Mouse (Mus musculus) heart, adult 18-20 months (tissue): ENCODE measurements around the gene Frmd4a. TPM values are rescaled to one million over a fixed set of nuclear protein-coding genes. Genes with fewer than 3 reads are reported as not detected.
A peak's percentile ranks its signal among the peaks of the same experiment; 100 is the strongest.

Source experiments
- DNase-seq, 2 experiments: peaks; one replicate each; pipeline ENCODE4 v3.0.0; 2021 to 2022; ENCODE audit warnings: mixed read lengths in 1 of 2
- total RNA-seq, 2 experiments: library from RNA; stranded (reverse); gene quantifications; 2 replicates each; pipeline ENCODE4 v1.2.3; 2021

Gene Frmd4a
- total RNA-seq, 2 experiments from 2014 or later, result 19.1 to 21.6 TPM

DNA sequence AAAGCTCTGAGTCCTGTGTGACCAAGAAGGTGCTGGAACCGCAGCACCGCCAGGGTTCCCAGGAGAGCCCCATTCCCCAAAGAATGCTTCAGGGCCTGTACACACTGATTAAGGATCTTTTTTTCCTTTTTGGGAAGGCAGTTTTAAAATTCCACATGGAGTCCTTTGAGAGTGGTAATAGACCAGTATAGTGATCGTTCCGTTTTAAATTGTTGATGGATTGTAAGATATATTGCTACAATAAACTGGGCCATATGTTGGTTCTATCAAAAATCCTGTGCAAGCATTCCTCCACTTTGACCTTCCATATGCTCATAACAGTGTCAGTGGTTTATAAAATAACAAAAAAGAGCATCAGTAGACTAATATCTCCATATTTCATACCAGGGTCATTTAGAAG lies 424.3 kb downstream of the Frmd4a start:
- no peak for DNase-seq

DNA sequence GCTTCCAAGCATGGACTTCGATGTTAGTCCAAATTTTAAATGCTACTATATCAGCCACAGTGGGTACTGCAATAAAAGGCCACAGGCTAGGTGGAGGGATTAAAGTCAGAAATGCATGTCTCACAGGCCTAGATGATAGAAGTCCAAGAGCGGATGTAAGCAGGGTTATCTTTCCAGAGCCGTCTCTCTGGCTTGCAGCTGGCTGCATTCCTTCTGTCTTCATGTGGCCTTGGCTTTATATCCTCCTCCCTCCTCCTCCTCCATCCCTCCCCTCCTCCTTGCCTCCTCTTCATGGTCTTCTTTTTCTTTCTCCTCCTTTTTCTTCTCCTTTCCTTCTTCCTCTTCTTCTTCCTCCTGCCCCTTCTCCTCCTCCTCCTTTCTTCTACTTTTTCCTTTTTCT lies 427.2 kb downstream of the Frmd4a start:
- DNase-seq, result no peak

DNA sequence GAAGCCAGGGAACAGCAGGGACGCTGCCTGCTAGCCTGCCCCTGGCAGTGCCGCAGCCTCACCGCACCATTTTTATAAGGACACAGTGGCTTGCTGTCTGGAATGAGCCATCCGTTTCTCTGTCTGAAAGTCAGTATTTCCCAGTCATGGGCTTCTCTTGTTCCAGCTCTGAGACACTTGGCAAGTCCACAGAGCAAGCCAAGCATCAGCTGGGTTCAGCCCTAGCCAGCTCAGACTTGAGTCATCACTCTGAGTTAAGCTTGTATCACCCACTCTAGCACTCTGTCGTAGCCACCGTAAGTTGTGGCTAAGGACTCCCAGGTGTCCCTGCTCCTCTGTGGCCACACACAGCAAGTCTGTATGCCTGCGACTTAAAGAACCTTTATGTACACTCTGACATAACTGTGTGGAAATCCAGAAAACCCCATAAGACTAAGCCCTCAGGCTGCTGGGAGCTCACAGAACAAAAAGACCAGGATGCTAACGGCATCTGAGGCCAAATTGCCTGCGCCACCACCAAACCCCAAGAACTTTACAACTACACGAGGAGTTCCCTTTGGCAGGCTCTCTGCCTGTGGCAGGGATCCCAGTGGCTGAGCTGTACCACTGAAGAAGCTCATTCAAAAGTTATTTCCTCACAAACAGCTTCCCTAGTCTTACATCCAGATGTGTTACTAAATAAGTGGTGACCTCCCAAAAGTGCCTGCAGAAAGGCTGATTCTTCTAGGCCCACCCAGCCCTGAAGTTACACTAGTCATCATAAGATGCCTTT lies 428.3 kb downstream of the Frmd4a start:
- peak; percentile 80 to 85 for DNase-seq

DNA sequence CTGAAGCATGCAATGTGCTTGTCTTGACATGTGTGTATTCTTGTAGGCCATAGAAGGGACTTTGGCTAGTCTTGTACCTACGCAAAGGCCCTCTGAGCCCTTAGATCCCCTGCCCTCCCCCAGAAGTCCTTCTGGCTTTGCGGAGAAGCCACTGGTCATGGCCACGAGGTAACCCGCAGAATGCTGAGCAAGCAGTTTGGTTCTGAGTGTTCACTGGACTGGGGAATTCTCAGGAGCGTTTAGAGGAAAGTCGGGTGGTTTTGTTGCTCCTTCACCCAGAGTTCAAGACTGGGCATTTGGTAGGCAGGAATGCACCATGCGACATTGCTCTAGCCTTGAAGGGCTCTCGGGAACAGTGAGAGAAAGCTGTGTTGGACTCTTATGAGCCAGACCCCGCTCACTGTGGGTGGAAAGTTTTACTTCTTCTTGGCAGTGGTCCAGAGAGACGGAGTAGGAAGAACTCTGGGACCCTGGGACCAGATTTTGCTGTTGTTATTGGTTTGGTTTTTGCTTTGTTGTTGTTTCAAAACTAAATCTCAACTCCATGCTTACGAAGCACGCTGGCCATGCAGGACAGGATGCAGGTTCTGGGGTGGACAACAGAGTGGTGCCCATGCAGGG lies 432.5 kb downstream of the Frmd4a start:
- DNase-seq, result peak; percentile 47 to 50

DNA sequence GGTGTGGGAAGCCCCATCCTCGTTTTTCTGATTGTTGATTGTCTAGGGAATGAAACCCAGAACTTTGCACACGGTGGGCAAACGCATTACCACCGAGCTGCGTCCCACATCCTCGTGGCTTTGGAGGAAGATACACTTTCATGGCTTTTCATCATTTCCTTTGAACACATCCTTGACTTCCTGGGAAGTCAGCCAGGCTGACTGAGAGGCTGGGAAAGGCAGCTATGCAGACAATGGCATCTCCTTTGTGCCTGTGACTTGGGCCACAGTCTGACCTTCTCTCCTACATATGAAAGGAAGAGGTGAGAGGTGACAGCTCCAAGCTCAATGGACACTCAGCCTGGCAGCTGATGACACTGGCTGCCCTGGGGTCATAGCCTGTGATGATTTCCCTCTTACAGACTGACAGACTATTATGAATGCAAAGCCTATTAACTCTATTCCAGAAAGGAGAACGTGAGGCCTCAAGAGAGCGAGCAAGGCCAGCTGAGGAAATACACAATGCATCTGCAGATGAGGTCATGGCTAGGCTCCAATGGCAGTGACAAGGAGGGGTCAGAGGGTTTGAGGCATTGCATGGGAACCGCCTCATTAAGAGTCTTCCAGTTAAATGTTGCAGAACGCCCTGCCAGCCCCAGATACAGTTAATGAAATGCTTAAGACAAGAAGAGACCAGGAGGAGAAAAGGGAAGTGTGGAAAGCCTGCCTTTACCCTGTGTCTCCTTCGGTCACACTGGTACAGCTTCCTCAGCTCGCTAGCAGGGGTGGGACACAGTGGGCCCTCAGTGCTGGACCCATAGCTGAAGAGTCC lies 435.3 kb downstream of the Frmd4a start:
- DNase-seq, result peak; percentile 62 to 75

DNA sequence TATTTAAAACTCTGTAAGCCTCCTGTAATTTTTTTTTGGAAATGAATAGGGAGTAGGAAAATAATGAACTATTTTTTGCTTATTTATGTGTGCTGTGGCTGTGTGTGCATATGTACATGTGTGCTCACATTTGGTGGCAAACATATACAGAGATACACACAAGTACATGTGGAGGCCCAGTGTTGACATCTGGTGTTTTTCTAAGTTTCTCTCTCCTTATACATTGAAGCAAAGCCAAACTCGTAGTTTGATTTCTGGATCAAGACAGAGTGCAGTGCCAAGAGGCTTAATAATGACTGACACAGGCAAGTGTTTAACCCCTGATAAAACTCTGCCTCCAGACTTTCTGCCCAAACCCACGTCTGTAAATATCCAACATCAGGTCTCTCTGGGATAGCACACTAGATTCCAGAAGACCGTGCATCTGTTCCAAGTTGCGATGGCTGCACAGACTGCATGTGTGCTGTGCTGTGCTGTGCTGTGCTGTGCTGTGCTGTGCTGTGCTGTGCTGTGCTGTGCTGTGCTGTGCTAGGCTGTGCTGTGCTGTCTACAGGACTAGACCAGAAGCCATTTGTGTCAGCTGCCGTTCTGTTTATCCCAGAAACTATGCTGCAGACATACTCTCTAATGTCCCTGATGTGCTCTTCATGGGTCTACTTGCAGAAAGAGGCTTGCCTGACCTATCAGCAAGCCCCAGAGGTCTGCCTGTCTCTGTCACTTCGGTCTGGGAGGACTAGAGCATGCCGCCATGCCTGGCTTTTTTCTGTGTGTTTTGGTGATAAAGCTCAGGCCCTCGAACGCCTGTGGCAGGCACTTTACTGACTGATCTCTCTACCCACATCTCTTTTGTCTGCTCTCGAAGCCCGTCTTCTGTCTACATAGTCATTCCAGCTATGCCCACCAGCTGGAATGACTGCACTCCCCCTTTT lies 437.8 kb downstream of the Frmd4a start:
- DNase-seq, result no peak

DNA sequence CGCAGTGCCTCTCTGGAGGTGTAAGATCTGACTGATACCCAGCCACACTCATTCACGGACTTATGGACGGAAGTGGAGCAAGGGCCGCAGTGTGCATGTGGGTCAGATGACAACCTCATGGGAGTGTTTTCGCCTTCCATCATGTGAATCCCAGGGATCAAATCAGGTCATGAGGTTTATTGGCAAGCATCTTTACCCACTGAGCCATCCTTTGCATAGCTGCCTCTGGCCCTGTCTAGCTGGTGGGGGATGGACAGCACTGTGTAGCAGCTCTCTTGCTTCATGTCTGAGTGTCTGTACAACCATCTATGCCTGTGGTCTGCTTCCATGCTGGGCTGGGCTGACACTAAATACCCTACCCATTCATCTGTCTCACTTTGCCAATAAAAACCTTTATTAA lies 443.4 kb downstream of the Frmd4a start:
- DNase-seq, result peak; percentile 41 to 43

DNA sequence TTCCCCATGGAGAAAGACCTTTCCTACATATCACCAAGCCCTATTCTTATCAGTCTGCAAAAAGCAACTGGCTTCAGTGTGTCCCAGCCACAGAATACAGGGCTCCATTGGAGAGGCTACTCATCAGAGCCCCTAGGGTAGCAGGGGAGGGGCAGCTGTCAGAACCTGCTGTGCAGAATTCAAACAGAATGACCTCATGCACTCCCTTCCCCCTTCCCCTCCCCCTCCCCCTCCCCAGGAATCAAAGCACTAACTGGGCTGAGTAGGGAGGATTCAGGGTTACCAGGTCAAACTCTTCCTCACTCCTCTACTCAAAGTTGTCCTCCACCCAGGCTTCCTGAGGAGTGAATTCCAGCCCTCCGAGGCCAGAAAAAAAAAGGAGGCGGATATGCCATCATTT lies 444.0 kb downstream of the Frmd4a start:
- no peak for DNase-seq

DNA sequence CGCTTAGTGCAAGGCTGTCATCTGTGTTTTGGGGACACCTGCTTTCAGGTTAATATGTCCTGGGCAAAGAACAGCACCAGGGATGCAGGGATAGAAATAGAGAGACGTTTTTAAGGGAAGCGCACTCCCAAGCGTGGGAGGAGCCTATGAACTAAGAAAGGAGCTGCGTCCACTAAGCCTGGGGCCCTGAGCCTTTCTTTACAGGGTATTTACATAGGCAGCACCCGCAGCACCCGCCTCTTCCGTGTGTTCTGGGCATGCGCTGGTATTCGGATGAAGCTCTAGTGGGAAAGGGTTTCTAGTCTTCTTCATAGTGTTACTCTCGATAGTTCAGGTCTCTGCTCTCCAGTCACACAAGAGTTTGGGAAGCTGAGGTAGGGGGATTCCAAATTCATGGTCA lies 445.0 kb downstream of the Frmd4a start:
- no peak for DNase-seq

DNA sequence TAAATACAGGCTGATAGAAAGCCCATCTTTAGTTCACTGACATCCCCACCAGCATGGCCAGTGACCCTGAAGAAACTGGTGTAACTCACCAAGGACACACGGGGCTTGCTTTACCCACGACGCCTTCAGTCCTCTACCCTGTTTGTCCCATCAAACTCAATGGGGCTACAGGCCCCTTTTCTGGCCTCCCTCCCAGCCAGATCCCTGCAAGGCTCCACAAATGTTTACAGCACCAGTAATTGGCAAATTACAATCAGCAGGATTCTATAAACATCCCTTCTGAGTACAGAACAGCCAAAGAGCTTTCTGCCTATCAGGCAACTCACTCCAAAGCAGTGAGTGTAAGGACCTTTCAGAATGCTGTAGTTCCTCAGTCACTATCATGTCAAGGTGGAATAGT lies 448.6 kb downstream of the Frmd4a start:
- DNase-seq, result no peak

DNA sequence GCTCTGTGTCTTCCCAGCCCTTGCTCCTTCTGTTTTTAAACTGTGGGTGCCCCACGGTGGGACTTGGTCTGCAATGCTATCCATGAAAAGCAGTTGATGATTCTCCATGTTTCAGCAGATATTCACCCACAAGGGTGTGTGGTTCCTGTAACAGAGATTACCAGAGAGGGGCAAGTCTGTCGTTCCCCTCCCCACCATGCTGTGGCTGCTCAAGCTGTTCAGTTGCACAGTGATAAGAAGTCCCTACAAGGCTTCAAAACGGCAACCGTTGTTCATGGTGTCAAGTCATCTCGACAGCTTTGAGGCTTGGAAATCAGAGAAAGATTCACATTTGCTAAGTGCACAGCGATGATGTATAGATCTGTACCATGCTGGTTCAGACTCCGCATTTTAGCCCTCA lies 449.8 kb downstream of the Frmd4a start:
- DNase-seq, result no peak

DNA sequence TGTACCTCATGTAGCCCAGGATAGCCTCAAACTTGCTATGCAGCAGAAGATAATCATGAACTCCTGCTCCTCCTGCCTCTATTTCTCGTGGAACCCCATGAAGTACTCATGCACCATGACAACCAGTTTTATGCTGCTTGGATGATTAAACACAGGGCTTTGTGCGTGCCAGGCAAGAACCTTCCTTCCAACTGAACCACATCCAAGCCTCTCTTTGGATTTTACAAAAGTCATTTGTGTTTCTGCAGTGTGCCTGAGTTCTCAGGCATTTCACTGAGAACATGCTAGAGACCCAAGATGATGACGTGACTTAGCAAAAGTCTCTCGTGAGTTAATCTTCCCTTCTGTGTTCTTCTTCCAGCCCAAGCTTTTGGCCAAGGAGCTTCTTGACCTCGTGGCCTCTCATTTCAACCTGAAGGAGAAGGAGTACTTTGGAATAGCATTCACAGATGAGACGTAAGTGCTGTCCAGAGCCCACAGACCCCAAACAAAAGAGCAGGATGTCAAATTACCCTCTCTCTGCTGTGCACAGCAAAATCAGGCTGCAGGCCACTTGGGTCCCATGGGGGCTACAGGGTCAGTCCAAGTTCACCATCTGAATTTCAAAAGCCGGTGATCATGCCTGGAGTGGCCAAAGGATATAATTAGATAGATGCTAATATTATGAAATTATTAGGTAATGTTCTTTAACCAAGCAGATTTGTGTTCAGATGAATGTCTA lies 455.4 kb downstream of the Frmd4a start:
- peak; percentile 71 to 73 for DNase-seq

DNA sequence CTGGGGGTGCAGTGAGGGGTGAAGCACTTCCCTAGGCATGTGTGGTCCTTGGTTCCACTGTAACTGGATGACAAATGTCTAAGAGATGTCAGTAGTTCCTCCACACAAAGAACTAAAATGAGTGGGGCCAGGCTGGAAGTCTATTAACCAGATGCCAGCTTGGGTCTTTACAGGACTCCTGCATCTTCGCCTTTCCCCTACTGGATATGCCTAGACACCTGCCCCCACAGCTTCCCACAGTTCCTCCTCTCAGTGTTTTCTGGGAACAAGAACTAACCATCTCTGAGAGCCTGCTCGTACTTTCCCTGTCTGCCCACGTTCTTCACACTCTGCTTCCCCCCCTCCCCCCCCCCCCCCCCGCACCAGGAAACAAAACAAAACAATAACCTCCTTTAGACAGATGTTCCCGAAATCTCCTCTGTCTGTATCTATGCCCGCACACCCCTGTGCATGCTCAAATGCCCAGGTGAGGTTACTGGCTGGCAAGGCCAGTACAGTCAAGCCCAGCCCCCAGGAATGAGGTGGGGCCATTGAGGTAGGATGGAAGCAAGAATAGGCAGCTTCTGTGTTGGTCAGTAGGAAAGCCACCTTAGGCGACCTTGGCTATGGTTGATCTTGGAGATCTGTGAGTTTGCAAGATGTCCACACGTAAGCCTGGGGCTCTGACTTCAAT lies 456.5 kb downstream of the Frmd4a start:
- DNase-seq, result peak in 1 of 2 experiments; percentile 20

DNA sequence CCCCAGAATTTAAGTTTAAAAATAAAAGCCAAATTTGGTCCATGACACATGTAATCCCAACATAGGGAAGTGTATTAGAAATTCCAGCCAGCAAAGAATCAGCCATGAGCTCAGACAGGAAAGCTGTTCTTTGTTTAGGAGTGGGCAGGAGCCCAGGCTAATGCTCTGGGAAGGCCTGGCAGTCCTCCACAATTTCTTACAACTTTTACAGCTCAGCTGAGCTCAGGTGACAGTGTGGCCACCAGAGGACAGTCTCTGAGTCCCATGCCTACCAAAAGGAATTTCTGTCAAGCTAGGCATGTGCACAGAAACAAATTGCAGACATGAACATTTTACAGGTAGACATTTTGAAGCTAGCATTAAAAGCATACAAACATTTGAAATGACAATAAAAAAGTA lies 457.0 kb downstream of the Frmd4a start:
- DNase-seq, result peak; percentile 56 to 72

DNA sequence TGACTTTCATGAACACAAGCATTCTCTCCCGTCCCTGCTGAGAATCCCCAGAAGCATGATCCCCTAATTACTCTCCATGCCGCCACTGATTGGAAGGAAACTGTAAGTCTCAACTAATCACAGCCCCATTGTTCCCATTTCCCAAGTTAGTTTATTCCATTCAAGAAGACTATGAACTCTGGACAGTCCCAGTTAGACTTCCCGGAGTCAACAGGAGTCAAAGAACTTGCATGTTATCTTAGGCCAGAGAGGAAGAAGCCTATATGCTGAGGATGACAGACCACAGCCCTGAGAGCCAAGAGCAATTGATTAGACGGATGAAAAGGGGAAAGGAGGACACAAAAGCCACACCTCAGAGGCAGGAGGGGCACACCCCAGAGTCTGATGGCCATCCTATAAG lies 458.5 kb downstream of the Frmd4a start:
- no peak for DNase-seq

DNA sequence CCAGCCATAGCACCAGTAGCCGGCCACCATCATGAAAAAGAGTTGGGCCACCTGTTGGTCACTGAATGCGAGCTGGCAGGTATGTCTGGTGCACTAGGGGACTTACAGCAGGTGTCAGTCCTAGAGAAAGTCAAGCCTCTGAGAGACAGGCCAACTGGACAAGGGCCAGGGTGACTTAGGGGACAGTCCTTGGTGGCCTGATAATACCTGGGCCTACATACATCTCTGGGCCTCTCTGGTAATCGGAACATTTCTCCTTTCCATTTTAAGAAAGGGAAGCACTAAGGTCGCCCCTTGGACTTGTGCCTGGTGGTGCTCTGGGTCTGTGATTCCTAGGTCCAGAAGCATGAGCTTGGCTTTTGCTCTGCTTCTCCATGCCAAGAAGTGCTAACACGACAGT lies 459.1 kb downstream of the Frmd4a start:
- DNase-seq, result peak; percentile 15 to 20

DNA sequence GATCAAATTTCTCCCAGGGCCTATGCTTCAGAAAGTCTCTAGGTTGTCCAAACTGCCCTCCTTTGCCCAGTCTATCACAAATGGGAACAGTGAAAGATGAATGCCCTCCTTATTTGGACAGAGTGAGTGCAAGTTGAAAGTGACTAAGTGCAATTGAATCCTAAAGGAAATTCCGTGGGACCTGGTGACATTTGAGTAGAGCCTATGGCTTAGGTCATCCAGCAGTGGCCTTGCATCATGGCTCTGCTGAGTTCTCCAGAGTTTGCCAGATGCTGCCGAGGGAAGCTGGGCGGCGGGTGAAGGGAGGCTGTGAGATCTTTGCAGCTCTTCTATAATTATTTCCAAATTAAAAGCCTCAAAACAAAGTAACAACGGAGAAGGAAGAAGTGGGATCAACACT lies 459.8 kb downstream of the Frmd4a start:
- DNase-seq, result no peak

DNA sequence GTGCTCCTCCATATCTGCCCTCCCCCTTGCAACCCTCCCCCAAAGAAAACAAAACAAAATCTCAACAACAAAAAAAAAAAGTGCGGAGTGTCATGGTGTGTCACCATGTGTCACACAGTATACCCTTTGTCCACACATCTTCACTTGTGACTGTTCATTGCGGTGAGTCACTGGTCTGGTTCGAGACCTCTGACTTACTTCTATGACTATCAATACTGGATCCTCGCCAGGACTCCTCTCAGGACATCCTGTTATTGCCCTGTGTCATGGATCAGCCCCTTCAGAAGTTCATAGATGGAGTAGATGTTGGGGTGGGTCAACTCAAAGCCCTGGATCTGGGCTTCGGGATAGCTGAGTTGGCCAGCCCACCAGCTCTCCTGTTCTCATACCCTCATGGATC lies 462.7 kb downstream of the Frmd4a start:
- DNase-seq, result peak in 1 of 2 experiments; percentile 12

DNA sequence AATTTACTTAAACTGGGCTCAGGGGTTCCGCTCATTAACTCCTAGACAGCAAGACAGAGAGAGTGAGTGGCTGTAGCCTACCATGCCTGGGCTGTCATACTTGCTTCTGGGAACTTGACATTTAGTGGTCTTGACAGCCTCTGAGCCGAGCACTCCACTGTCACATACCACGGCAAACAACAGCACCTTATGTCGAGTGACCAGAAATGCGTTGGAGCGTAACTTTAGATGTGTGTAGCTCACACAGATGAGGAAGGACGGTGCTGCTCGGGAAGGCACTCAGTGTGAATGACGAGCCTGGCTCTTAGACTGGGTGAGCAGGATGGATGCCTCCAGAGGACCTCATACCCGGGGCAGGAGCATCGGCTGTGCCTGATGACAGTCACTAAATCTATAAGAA lies 463.6 kb downstream of the Frmd4a start:
- no peak for DNase-seq

DNA sequence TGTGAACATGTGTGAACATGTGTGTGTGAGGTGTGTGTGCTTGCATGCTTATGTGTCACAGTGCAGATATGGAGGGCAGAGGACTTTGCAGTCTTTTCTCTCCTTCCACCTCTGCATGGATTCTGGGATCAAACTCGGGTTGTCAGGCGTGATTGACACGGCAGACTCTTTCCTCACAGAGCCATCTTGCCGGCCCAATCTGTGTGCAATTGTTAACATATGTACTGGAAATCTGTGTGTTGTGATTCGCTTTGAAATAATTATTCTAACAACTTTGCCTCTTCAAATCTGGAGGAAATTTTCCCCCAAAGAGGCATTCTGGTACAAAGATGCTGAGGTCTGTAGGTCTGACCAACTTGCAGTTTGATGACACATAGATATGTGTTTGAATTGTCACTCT lies 468.7 kb downstream of the Frmd4a start:
- DNase-seq, result no peak

DNA sequence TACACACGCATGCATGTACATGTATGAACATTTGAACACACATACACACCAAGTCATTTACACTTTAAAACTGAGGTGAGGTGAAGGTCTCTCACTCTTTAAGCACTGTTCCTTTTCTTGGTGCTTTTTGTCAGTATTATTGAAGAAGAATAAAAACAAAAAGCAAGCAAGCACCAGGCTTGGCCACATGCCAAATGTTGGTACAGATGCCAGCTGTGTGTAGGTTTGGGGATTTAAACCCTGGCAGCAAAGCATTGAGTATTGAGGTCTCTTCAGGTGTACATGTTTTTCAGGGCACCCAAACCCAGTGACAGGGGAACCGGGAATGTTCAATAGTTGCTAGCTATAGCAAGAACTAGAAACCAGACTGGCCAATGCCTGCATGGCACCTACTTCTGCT lies 469.8 kb downstream of the Frmd4a start:
- DNase-seq, result no peak
